Comparison of ENCODE assay signal across 27 mouse cellular contexts in the genomic region with DNA sequence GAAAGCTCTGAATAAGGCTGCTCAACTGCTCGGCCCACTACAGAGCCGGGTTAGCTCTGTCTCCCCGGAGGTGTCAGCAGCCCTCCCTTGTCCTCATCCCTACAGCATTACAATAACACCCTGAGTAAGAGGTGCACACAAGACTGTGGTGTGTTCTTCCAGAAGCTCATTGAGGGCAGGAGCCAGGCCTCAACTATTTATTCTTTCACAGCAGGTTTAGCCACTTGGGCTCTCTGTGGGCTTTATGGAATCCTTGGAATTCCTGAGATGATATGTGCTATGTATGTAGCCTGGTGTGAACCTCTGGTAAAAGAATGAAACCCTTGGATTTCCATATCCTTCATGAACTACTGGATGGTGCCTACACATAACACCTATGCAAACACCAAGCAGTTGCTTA.
"Had no signal": no experiment of that assay in that cellular context is flagged by ENCODE, and none has a peak within 500 bp of the region (broad histone marks: within the 10 kb centered on the region; RNA-seq: fewer than 3 reads in every experiment).

No protein-coding gene starts in this region.

- H3K27me3 ChIP-seq: heart, embryonic 12.5 days; hindbrain, embryonic 12.5 days; intestine, embryonic 15.5 days; limb, embryonic 12.5 days; liver, embryonic 13.5 days had no signal

- H3K4me1 ChIP-seq: limb, embryonic 10.5 days; limb, embryonic 12.5 days had no signal

- H3K36me3 ChIP-seq: heart, embryonic 12.5 days; intestine, embryonic 15.5 days; liver, embryonic 13.5 days had no signal

- H3K9me3 ChIP-seq: heart, embryonic 10.5 days; heart, embryonic 12.5 days; hindbrain, embryonic 10.5 days; hindbrain, embryonic 12.5 days; intestine, embryonic 15.5 days; limb, embryonic 10.5 days; limb, embryonic 12.5 days; liver, embryonic 13.5 days had no signal

- ATAC-seq: hindbrain, embryonic 16.5 days; inflammation-experienced regulatory T-cells, adult 6 months; intestine, embryonic 15.5 days; intestine, postnatal 0 days had no signal

- DNase-seq: gastrocnemius, adult 2 months; gastrocnemius, postnatal 14 days; gastrocnemius, postnatal 36 days; heart, adult 11 months; heart, postnatal 10 days; heart, postnatal 4 days; kidney, adult 18-20 months; kidney, adult 8-10 months; kidney, postnatal 10 days; kidney, postnatal 25 days; kidney, postnatal 4 days; liver; liver, embryonic 13.5 days had no signal

- H3K4me3 ChIP-seq: gastrocnemius, adult 2 months; heart, embryonic 10.5 days; heart, embryonic 12.5 days; hindbrain, embryonic 10.5 days; hindbrain, embryonic 12.5 days; intestine, embryonic 15.5 days; layer of hippocampus, adult 2 months; left cerebral cortex, adult 2 months; limb, embryonic 10.5 days; limb, embryonic 12.5 days; liver, embryonic 13.5 days had no signal

- H3K4me2 ChIP-seq: heart, embryonic 12.5 days; hindbrain, embryonic 12.5 days; hindbrain, embryonic 14.5 days; intestine, embryonic 15.5 days; limb, embryonic 12.5 days; liver, embryonic 11.5 days; liver, embryonic 13.5 days had no signal

- H3K27ac ChIP-seq: gastrocnemius, adult 2 months; heart, embryonic 10.5 days; hindbrain, embryonic 10.5 days; hindbrain, embryonic 12.5 days; hindbrain, embryonic 14.5 days; intestine, embryonic 15.5 days; layer of hippocampus, adult 2 months; left cerebral cortex, adult 2 months; limb, embryonic 10.5 days; limb, embryonic 12.5 days; liver, embryonic 13.5 days had no signal

- H3K9ac ChIP-seq: heart, embryonic 12.5 days; hindbrain, embryonic 12.5 days; hindbrain, embryonic 14.5 days; intestine, embryonic 15.5 days; limb, embryonic 12.5 days; liver, embryonic 13.5 days had no signal
